Mouse (Mus musculus): ENCODE measurements around the gene 2210016L21Rik. TPM values are rescaled to one million over a fixed set of nuclear protein-coding genes. Genes with fewer than 3 reads are reported as not detected.

2210016L21Rik gene
- polyA plus RNA-seq, 1 experiment from 2014 or later: 103 TPM

GRCm38 (mm10) chr5:114969064-114969463 is 27.1 kb downstream of the 2210016L21Rik start:
- H3K4me2 ChIP-seq (replicated peaks): no peak overlapping the region
- H3K27me3 ChIP-seq: no peaks in the 10 kb centered on the region
- no peaks in the 10 kb centered on the region for H3K9me3 ChIP-seq
- ATAC-seq (replicated peaks): no peak
- H3K9ac ChIP-seq (replicated peaks): no peak overlapping the region
- H3K36me3 ChIP-seq: no peaks in the 10 kb centered on the region
- H3K4me3 ChIP-seq: no peak overlapping the region
- WGBS: 19% methylated on average over 4 of the region's 4 CpGs
- H3K4me1 ChIP-seq: no peaks in the 10 kb centered on the region
- H3K27ac ChIP-seq (replicated peaks): no peak overlapping the region

- no peaks in the 10 kb centered on the region for H3K36me3 ChIP-seq
- no peak overlapping the region for H3K9ac ChIP-seq (replicated peaks)
- no peaks in the 10 kb centered on the region for H3K9me3 ChIP-seq
- ATAC-seq (replicated peaks): no peak
- H3K4me2 ChIP-seq (replicated peaks): no peak overlapping the region
- WGBS: 38% methylated on average over 13 of the region's 13 CpGs
- no peak overlapping the region for H3K4me3 ChIP-seq
- H3K27ac ChIP-seq (replicated peaks): no peak overlapping the region
- H3K27me3 ChIP-seq: no peaks in the 10 kb centered on the region
- no peaks in the 10 kb centered on the region for H3K4me1 ChIP-seq
Observed at GRCm38 (mm10) chr5:114969609-114970215, 27.8 kb downstream of the 2210016L21Rik start.

GRCm38 (mm10) chr5:114970824-114971227 is 28.9 kb downstream of the 2210016L21Rik start, which contains the start of gene Hnf1a:
Gene Hnf1a (minus strand): TSS chr5:114971094.
- Histone ChIP-seq H3K27me3 (no peaks in the 10 kb centered on the region), H3K4me3 (no peak within 1 kb of the TSS), H3K9ac (replicated peaks) (no peak within 1 kb of the TSS), H3K4me1 (no peaks in the 10 kb centered on the region), H3K9me3 (no peaks in the 10 kb centered on the region), H3K4me2 (replicated peaks) (no peak within 1 kb of the TSS), H3K36me3 (no peaks in the 10 kb centered on the region), H3K27ac (replicated peaks) (no peak within 1 kb of the TSS)
- no peak for ATAC-seq (replicated peaks)
- WGBS: 88% methylated on average over 17 of the region's 17 CpGs

- Histone ChIP-seq H3K4me3 (no peak overlapping the region), H3K36me3 (no peaks in the 10 kb centered on the region), H3K4me1 (no peaks in the 10 kb centered on the region), H3K4me2 (replicated peaks) (no peak overlapping the region), H3K27ac (replicated peaks) (no peak overlapping the region), H3K9me3 (no peaks in the 10 kb centered on the region), H3K27me3 (no peaks in the 10 kb centered on the region), H3K9ac (replicated peaks) (no peak overlapping the region)
- ATAC-seq (replicated peaks): no peak
- WGBS: 83% methylated on average over 9 of the region's 9 CpGs
Observed at GRCm38 (mm10) chr5:114972201-114972600, 30.2 kb downstream of the 2210016L21Rik start.

GRCm38 (mm10) chr5:114973131-114973530 is 31.2 kb downstream of the 2210016L21Rik start:
- Histone ChIP-seq H3K27ac (replicated peaks) (no peak overlapping the region), H3K9ac (replicated peaks) (no peak overlapping the region), H3K9me3 (no peaks in the 10 kb centered on the region), H3K36me3 (no peaks in the 10 kb centered on the region), H3K4me1 (no peaks in the 10 kb centered on the region), H3K27me3 (no peaks in the 10 kb centered on the region), H3K4me2 (replicated peaks) (no peak overlapping the region), H3K4me3 (no peak overlapping the region)
- ATAC-seq (replicated peaks): no peak
- 85% methylated on average over 8 of the region's 8 CpGs for WGBS

- H3K9ac ChIP-seq (replicated peaks): no peak overlapping the region
- H3K4me2 ChIP-seq (replicated peaks): no peak overlapping the region
- no peaks in the 10 kb centered on the region for H3K27me3 ChIP-seq
- H3K36me3 ChIP-seq: no peaks in the 10 kb centered on the region
- no peak overlapping the region for H3K27ac ChIP-seq (replicated peaks)
- no peak overlapping the region for H3K4me3 ChIP-seq
- H3K4me1 ChIP-seq: peaks cover 18% of the 10 kb centered on the region
- no peaks in the 10 kb centered on the region for H3K9me3 ChIP-seq
- ATAC-seq (replicated peaks): no peak
Observed at GRCm38 (mm10) chr5:114976935-114977334, 35.0 kb downstream of the 2210016L21Rik start.

- H3K4me2 ChIP-seq (replicated peaks): no peak overlapping the region
- no peak overlapping the region for H3K9ac ChIP-seq (replicated peaks)
- H3K9me3 ChIP-seq: no peaks in the 10 kb centered on the region
- 54% methylated on average over 11 of the region's 11 CpGs for WGBS
- H3K36me3 ChIP-seq: no peaks in the 10 kb centered on the region
- no peak overlapping the region for H3K4me3 ChIP-seq
- H3K27me3 ChIP-seq: no peaks in the 10 kb centered on the region
- peaks cover 18% of the 10 kb centered on the region for H3K4me1 ChIP-seq
- no peak for ATAC-seq (replicated peaks)
- no peak overlapping the region for H3K27ac ChIP-seq (replicated peaks)
Observed at GRCm38 (mm10) chr5:114978473-114978872, 36.5 kb downstream of the 2210016L21Rik start.

- no peak overlapping the region for H3K27ac ChIP-seq (replicated peaks)
- peaks cover 18% of the 10 kb centered on the region for H3K4me1 ChIP-seq
- 4% methylated on average over 6 of the region's 6 CpGs for WGBS
- no peak; the same call in 1 of the 2 replicates for ATAC-seq (replicated peaks)
- 0 out of 2 replicates have a peak overlapping the region, but pooled peaks have one; percentile 38 for H3K9ac ChIP-seq (replicated peaks)
- H3K9me3 ChIP-seq: no peaks in the 10 kb centered on the region
- no peaks in the 10 kb centered on the region for H3K27me3 ChIP-seq
- H3K36me3 ChIP-seq: no peaks in the 10 kb centered on the region
- peak overlapping the region; percentile 71 for H3K4me2 ChIP-seq (replicated peaks)
- H3K4me3 ChIP-seq: peak overlapping the region; percentile 35
Observed at GRCm38 (mm10) chr5:114978888-114979249, 36.9 kb downstream of the 2210016L21Rik start.

GRCm38 (mm10) chr5:114979250-114980121 is 37.5 kb downstream of the 2210016L21Rik start:
- H3K4me1 ChIP-seq: peaks cover 18% of the 10 kb centered on the region
- no peaks in the 10 kb centered on the region for H3K36me3 ChIP-seq
- H3K9me3 ChIP-seq: no peaks in the 10 kb centered on the region
- H3K4me3 ChIP-seq: peak overlapping the region; percentile 35
- WGBS: 5% methylated on average over 32 of the region's 32 CpGs
- H3K27ac ChIP-seq (replicated peaks): no peak overlapping the region
- ATAC-seq (replicated peaks): peak; percentile 48; the same call in 1 of the 2 replicates
- no peaks in the 10 kb centered on the region for H3K27me3 ChIP-seq
- H3K9ac ChIP-seq (replicated peaks): peak overlapping the region; percentile 45
- H3K4me2 ChIP-seq (replicated peaks): peak overlapping the region; percentile 71

GRCm38 (mm10) chr5:114980122-114980748 is 38.3 kb downstream of the 2210016L21Rik start:
- ATAC-seq (replicated peaks): no peak
- WGBS: 24% methylated on average over 16 of the region's 16 CpGs
- peak overlapping the region; percentile 45; the same call in 1 of the 2 replicates for H3K9ac ChIP-seq (replicated peaks)

GRCm38 (mm10) chr5:114982001-114982400 is 40.0 kb downstream of the 2210016L21Rik start:
- H3K36me3 ChIP-seq: no peaks in the 10 kb centered on the region
- H3K4me1 ChIP-seq: peaks cover 18% of the 10 kb centered on the region
- no peak overlapping the region for H3K9ac ChIP-seq (replicated peaks)
- 62% methylated on average over 15 of the region's 15 CpGs for WGBS
- no peak overlapping the region for H3K4me2 ChIP-seq (replicated peaks)
- no peak overlapping the region for H3K27ac ChIP-seq (replicated peaks)
- no peaks in the 10 kb centered on the region for H3K9me3 ChIP-seq
- ATAC-seq (replicated peaks): no peak
- no peak overlapping the region for H3K4me3 ChIP-seq
- H3K27me3 ChIP-seq: no peaks in the 10 kb centered on the region

More at GRCm38 (mm10) chr5:114980122-114980748, 38.3 kb downstream of the 2210016L21Rik start:
- H3K4me2 ChIP-seq (replicated peaks): peak overlapping the region; percentile 71
- peak overlapping the region; percentile 35 for H3K4me3 ChIP-seq
- H3K36me3 ChIP-seq: no peaks in the 10 kb centered on the region
- H3K27me3 ChIP-seq: no peaks in the 10 kb centered on the region
- H3K9me3 ChIP-seq: no peaks in the 10 kb centered on the region
- no peak overlapping the region for H3K27ac ChIP-seq (replicated peaks)
- peaks cover 18% of the 10 kb centered on the region for H3K4me1 ChIP-seq

- Histone ChIP-seq H3K4me2 (replicated peaks) (no peak overlapping the region), H3K9ac (replicated peaks) (no peak overlapping the region), H3K36me3 (no peaks in the 10 kb centered on the region), H3K4me3 (no peak overlapping the region), H3K9me3 (no peaks in the 10 kb centered on the region), H3K4me1 (peaks cover 1% of the 10 kb centered on the region), H3K27ac (replicated peaks) (no peak overlapping the region), H3K27me3 (no peaks in the 10 kb centered on the region)
- no peak for ATAC-seq (replicated peaks)
Observed at GRCm38 (mm10) chr5:114985074-114985473, 43.1 kb downstream of the 2210016L21Rik start.

Measured in forebrain, embryonic 15.5 days (tissue).